Mouse (Mus musculus) kidney, adult 11 months (tissue): Measurements from ENCODE around the gene Ints6l.

Source experiments
- DNase-seq: peaks from one replicate; pipeline ENCODE4 v3.0.0; 2022

Gene Ints6l

DNA sequence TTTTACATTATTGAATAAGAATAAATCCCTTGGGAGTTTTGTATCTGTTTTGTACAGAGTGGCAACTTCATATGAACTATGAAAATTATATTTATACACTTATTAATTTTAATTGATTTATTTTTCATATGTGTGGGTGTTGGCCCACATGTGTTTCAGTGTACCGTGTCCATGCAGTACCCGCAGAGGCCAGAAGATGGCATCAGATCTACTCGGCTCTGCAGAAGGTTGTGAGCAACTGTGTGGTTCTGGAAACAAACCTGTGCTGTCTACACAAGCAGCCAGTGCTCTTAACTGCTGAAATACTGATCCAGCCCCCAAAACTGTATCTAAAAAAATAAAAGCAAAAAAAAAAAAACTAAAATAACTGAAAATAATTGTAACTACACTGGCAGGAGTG is 76.6 kb downstream of the Ints6l start:
- peak; percentile 44 for DNase-seq

DNA sequence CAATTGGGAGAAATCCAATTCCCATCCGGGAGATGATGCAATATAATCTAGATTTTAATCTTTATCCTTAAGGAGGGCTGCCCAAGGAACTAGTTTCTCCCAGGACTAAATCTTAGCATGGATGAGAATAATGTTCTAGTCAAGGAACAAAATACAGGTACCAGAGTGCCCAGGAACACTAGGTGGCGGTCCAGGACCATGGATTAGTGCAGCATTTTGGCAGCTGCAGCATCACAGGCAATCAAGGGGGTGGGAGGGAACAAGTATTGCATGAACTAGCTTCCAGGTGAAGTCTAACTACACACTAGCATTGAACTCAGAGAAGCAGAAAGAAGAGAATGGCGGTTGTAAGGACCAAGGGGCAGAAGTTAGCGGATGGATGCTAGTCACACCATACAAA is 82.5 kb downstream of the Ints6l start:
- peak; percentile 4 for DNase-seq

DNA sequence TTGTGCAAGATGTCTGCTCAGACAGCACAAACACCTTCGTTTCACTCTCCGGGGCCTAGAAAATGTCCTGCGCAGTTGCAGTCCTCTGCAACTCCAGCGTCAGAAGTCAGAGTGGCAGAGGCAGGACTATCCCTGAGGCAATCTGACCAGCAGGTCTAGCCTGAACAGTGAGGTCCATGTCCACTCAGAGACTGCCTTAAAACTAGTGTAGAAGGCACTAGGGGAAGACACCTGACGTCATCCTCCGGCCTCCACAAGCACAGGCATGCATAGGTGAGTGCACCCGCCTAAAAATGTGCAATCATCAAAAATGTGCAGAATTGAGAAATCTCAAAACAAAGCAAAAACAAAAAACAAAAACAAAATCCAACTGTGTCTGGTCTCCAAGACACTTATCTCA is 94.8 kb downstream of the Ints6l start, which contains the start of gene Gm648:
TSS of gene Gm648 (minus strand) at position 101 of the 400 bp plus-strand sequence.
- no peak for DNase-seq

DNA sequence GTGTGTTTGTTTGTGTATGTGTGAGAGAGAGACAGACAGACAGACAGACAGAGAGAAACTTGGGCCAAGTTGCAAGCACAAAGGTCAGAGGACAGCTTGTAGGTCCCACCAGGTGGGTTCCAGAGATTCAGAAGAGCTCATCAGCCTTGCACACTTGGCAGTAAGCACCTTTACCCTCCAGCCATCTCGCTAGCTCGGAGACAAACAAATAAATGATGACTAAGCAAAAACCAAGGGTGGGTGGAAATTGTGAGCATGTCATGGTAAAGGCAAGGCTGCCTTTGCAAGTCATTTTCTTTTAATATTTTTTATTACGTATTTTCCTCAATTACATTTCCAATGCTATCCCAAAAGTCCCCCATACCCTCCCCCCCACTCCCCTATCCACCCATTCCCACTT is 98.9 kb downstream of the Ints6l start:
- DNase-seq = no peak
